Mouse (Mus musculus): ENCODE results near the gene Prpf31. TPM values are rescaled to one million over a fixed set of nuclear protein-coding genes. Genes with fewer than 3 reads are reported as not detected.
A peak's percentile ranks its signal among the peaks of the same experiment; 100 is the strongest.

The Prpf31 gene
- total and polyA plus RNA-seq, 2 experiments from 2014 or later: 58.6 to 66.0 TPM

- no peak for ATAC-seq (ENCODE audit: low FRiP score)
- 55% methylated on average over 9 of the region's 9 CpGs for WGBS
- TF ChIP-seq CTCF (IDR thresholded peaks at IDR 0.05): no peak
- no peak for DNase-seq (ENCODE audit: low spot score)
- H3K36me3 ChIP-seq (ENCODE audit: insufficient read depth, low read length): peaks cover 8% of the 10 kb centered on the region; the same call in 1 of the 2 replicates
- no peak within 1 kb of the TSS for H3K27ac ChIP-seq (ENCODE audit: low read depth, low read length)
- H3K4me2 ChIP-seq (ENCODE audit: low read depth, low read length, poor library complexity, severe bottlenecking): no peak within 1 kb of the TSS
- H3K9ac ChIP-seq (replicated peaks; ENCODE audit: low read length, poor library complexity, severe bottlenecking): no peak within 1 kb of the TSS
- no peaks in the 10 kb centered on the region for H3K9me3 ChIP-seq (ENCODE audit: low read length)
- no peaks in the 10 kb centered on the region for H3K27me3 ChIP-seq (ENCODE audit: insufficient read depth, low read length)
- no peak within 1 kb of the TSS for H3K4me3 ChIP-seq (ENCODE audit: low read depth, low read length)
- no peaks in the 10 kb centered on the region for H3K4me1 ChIP-seq (ENCODE audit: insufficient read depth, low read length)
These were observed 47.6 kb downstream of the Prpf31 start, which contains the start of gene Tmc4 for GRCm38 (mm10) chr7:3677342-3677741. Gene Tmc4 (minus strand): TSS chr7:3677553.

GRCm38 (mm10) chr7:3683908-3684550, 54.2 kb downstream of the Prpf31 start:
- no peaks in the 10 kb centered on the region for H3K27me3 ChIP-seq (ENCODE audit: insufficient read depth, low read length)
- peaks cover 12% of the 10 kb centered on the region; the same call in 1 of the 2 replicates for H3K4me1 ChIP-seq (ENCODE audit: insufficient read depth, low read length)
- H3K4me3 ChIP-seq (ENCODE audit: low read depth, low read length): no peak overlapping the region
- 0 out of 2 replicates have a peak overlapping the region, but pooled peaks have one; percentile 6 for H3K4me2 ChIP-seq (ENCODE audit: low read depth, low read length, poor library complexity, severe bottlenecking)
- H3K27ac ChIP-seq (ENCODE audit: low read depth, low read length): peak overlapping the region; percentile 74
- no peak for TF ChIP-seq CTCF (IDR thresholded peaks at IDR 0.05)
- no peaks in the 10 kb centered on the region for H3K9me3 ChIP-seq (ENCODE audit: low read length)
- ATAC-seq (ENCODE audit: low FRiP score) (peak; percentile 79), DNase-seq (ENCODE audit: low spot score) (peak; percentile 76)
- peak overlapping the region; percentile 8; the same call in 1 of the 2 replicates for H3K9ac ChIP-seq (replicated peaks; ENCODE audit: low read length, poor library complexity, severe bottlenecking)
- 44% methylated on average over 10 of the region's 10 CpGs for WGBS
- H3K36me3 ChIP-seq (ENCODE audit: insufficient read depth, low read length): peaks cover 24% of the 10 kb centered on the region

GRCm38 (mm10) chr7:3684698-3685097, 54.9 kb downstream of the Prpf31 start:
- DNase-seq (ENCODE audit: low spot score) (no peak), ATAC-seq (ENCODE audit: low FRiP score) (no peak; the same call in 1 of the 2 replicates)
- H3K9ac ChIP-seq (replicated peaks; ENCODE audit: low read length, poor library complexity, severe bottlenecking): no peak overlapping the region; the same call in 1 of the 2 replicates
- H3K27me3 ChIP-seq (ENCODE audit: insufficient read depth, low read length): no peaks in the 10 kb centered on the region
- no peaks in the 10 kb centered on the region for H3K9me3 ChIP-seq (ENCODE audit: low read length)
- H3K27ac ChIP-seq (ENCODE audit: low read depth, low read length): peak overlapping the region; percentile 74
- no peak overlapping the region for H3K4me3 ChIP-seq (ENCODE audit: low read depth, low read length)
- peaks cover 12% of the 10 kb centered on the region; the same call in 1 of the 2 replicates for H3K4me1 ChIP-seq (ENCODE audit: insufficient read depth, low read length)
- no peak for TF ChIP-seq CTCF (IDR thresholded peaks at IDR 0.05)
- H3K4me2 ChIP-seq (ENCODE audit: low read depth, low read length, poor library complexity, severe bottlenecking): no peak overlapping the region
- WGBS: 58% methylated on average over 8 of the region's 8 CpGs
- H3K36me3 ChIP-seq (ENCODE audit: insufficient read depth, low read length): peaks cover 20% of the 10 kb centered on the region

- H3K27me3 ChIP-seq (ENCODE audit: insufficient read depth, low read length): no peaks in the 10 kb centered on the region
- H3K36me3 ChIP-seq (ENCODE audit: insufficient read depth, low read length): peaks cover 20% of the 10 kb centered on the region
- peaks cover 12% of the 10 kb centered on the region; the same call in 1 of the 2 replicates for H3K4me1 ChIP-seq (ENCODE audit: insufficient read depth, low read length)
- DNase-seq (ENCODE audit: low spot score): no peak
- ATAC-seq (ENCODE audit: low FRiP score): no peak
- TF ChIP-seq CTCF (IDR thresholded peaks at IDR 0.05): no peak
- no peaks in the 10 kb centered on the region for H3K9me3 ChIP-seq (ENCODE audit: low read length)
- no peak overlapping the region for H3K4me2 ChIP-seq (ENCODE audit: low read depth, low read length, poor library complexity, severe bottlenecking)
- peak overlapping the region; percentile 74 for H3K27ac ChIP-seq (ENCODE audit: low read depth, low read length)
- 86% methylated on average over 31 of the region's 31 CpGs for WGBS
- no peak overlapping the region for H3K9ac ChIP-seq (replicated peaks; ENCODE audit: low read length, poor library complexity, severe bottlenecking)
- H3K4me3 ChIP-seq (ENCODE audit: low read depth, low read length): no peak overlapping the region
These were observed 55.8 kb downstream of the Prpf31 start for GRCm38 (mm10) chr7:3685400-3686187.

- Histone ChIP-seq H3K27me3 (ENCODE audit: insufficient read depth, low read length) (no peaks in the 10 kb centered on the region), H3K4me2 (ENCODE audit: low read depth, low read length, poor library complexity, severe bottlenecking) (peak overlapping the region; percentile 63), H3K9ac (replicated peaks; ENCODE audit: low read length, poor library complexity, severe bottlenecking) (peak overlapping the region; percentile 86), H3K4me3 (ENCODE audit: low read depth, low read length) (peak overlapping the region; percentile 72), H3K27ac (ENCODE audit: low read depth, low read length) (peak overlapping the region; percentile 96), H3K9me3 (ENCODE audit: low read length) (no peaks in the 10 kb centered on the region), H3K36me3 (ENCODE audit: insufficient read depth, low read length) (peaks cover 9% of the 10 kb centered on the region), H3K4me1 (ENCODE audit: insufficient read depth, low read length) (peaks cover 9% of the 10 kb centered on the region; the same call in 1 of the 2 replicates)
- no peak for TF ChIP-seq CTCF (IDR thresholded peaks at IDR 0.05)
- no peak for DNase-seq (ENCODE audit: low spot score)
- no peak for ATAC-seq (ENCODE audit: low FRiP score)
- 36% methylated on average over 3 of the region's 3 CpGs for WGBS
These were observed 62.1 kb downstream of the Prpf31 start for GRCm38 (mm10) chr7:3691919-3692318.

Small RNA genes lying within 50 kb of the gene (microRNA-seq; reads per million reads assigned to microRNA genes)
- not detected for gene Gm25100 (ENCODE audit: borderline number of aligned reads)
- gene Mir3572 (ENCODE audit: borderline number of aligned reads): 4.0 reads per million, percentile 6 among the genes with 10 or more reads in this experiment

Other genes with a start within 250 kb of the Prpf31 start
- 44.0 and 59.0 TPM in 2 replicates for gene Cacng8, start 239.3 kb upstream of the Prpf31 start, total RNA-seq (2014; rRNA removed)
- 20.8 and 21.4 TPM in 2 replicates for gene Cacng8, start 239.3 kb upstream of the Prpf31 start, polyA plus RNA-seq (2015; fragmentation: Nextera tagmentation; extraction: Ambion mirVana)
- gene Cacng6, start 205.8 kb upstream of the Prpf31 start, total RNA-seq (2014; rRNA removed): not detected in 2 replicates
- 0.20 TPM in 1 of 2 replicates, not detected in the other for gene Cacng6, start 205.8 kb upstream of the Prpf31 start, polyA plus RNA-seq (2015; fragmentation: Nextera tagmentation; extraction: Ambion mirVana)
- gene Tarm1, start 127.4 kb upstream of the Prpf31 start, total RNA-seq (2014; rRNA removed): not detected in 2 replicates
- not detected in 2 replicates for gene Tarm1, start 127.4 kb upstream of the Prpf31 start, polyA plus RNA-seq (2015; fragmentation: Nextera tagmentation; extraction: Ambion mirVana)
- gene Oscar, start 13.8 kb upstream of the Prpf31 start, total RNA-seq (2014; rRNA removed): 0.55 and 1.3 TPM in 2 replicates
- 0.63 and 0.77 TPM in 2 replicates for gene Oscar, start 13.8 kb upstream of the Prpf31 start, polyA plus RNA-seq (2015; fragmentation: Nextera tagmentation; extraction: Ambion mirVana)
- gene Ndufa3, start 12.6 kb upstream of the Prpf31 start, total RNA-seq (2014; rRNA removed): 340 and 373 TPM in 2 replicates
- 556 and 624 TPM in 2 replicates for gene Ndufa3, start 12.6 kb upstream of the Prpf31 start, polyA plus RNA-seq (2015; fragmentation: Nextera tagmentation; extraction: Ambion mirVana)
- 19.7 and 30.7 TPM in 2 replicates for gene Tfpt, start 56 bp upstream of the Prpf31 start, total RNA-seq (2014; rRNA removed)
- gene Tfpt, start 56 bp upstream of the Prpf31 start, polyA plus RNA-seq (2015; fragmentation: Nextera tagmentation; extraction: Ambion mirVana): 33.5 and 35.6 TPM in 2 replicates
- 15.1 and 23.3 TPM in 2 replicates for gene Cnot3, start 15.3 kb downstream of the Prpf31 start, total RNA-seq (2014; rRNA removed)
- gene Cnot3, start 15.3 kb downstream of the Prpf31 start, polyA plus RNA-seq (2015; fragmentation: Nextera tagmentation; extraction: Ambion mirVana): 27.1 and 32.6 TPM in 2 replicates
- 5.2 and 7.2 TPM in 2 replicates for gene Leng1, start 35.9 kb downstream of the Prpf31 start, total RNA-seq (2014; rRNA removed)
- 11.2 and 12.1 TPM in 2 replicates for gene Leng1, start 35.9 kb downstream of the Prpf31 start, polyA plus RNA-seq (2015; fragmentation: Nextera tagmentation; extraction: Ambion mirVana)
- 4.0 and 8.2 TPM in 2 replicates for gene Tmc4, start 47.6 kb downstream of the Prpf31 start, total RNA-seq (2014; rRNA removed)
- gene Tmc4, start 47.6 kb downstream of the Prpf31 start, polyA plus RNA-seq (2015; fragmentation: Nextera tagmentation; extraction: Ambion mirVana): 3.7 and 4.2 TPM in 2 replicates
- 329 and 396 TPM in 2 replicates for gene Tsen34, start 62.9 kb downstream of the Prpf31 start, total RNA-seq (2014; rRNA removed)
- gene Tsen34, start 62.9 kb downstream of the Prpf31 start, polyA plus RNA-seq (2015; fragmentation: Nextera tagmentation; extraction: Ambion mirVana): 260 and 263 TPM in 2 replicates
- 219 and 252 TPM in 2 replicates for gene Mboat7, start 63.5 kb downstream of the Prpf31 start, total RNA-seq (2014; rRNA removed)
- gene Mboat7, start 63.5 kb downstream of the Prpf31 start, polyA plus RNA-seq (2015; fragmentation: Nextera tagmentation; extraction: Ambion mirVana): 134 and 141 TPM in 2 replicates
- gene Rps9, start 74.0 kb downstream of the Prpf31 start, total RNA-seq (2014; rRNA removed): 733 and 742 TPM in 2 replicates
- gene Rps9, start 74.0 kb downstream of the Prpf31 start, polyA plus RNA-seq (2015; fragmentation: Nextera tagmentation; extraction: Ambion mirVana): 638 and 663 TPM in 2 replicates
- gene Pirb, start 90.4 kb downstream of the Prpf31 start, total RNA-seq (2014; rRNA removed): 0.28 and 0.93 TPM in 2 replicates
- gene Pirb, start 90.4 kb downstream of the Prpf31 start, polyA plus RNA-seq (2015; fragmentation: Nextera tagmentation; extraction: Ambion mirVana): 0.38 and 0.49 TPM in 2 replicates
- not detected in 2 replicates for gene Gm15448, start 195.7 kb downstream of the Prpf31 start, total RNA-seq (2014; rRNA removed)
- not detected in 2 replicates for gene Gm15448, start 195.7 kb downstream of the Prpf31 start, polyA plus RNA-seq (2015; fragmentation: Nextera tagmentation; extraction: Ambion mirVana)
- not detected in 2 replicates for gene Pira2, start 215.1 kb downstream of the Prpf31 start, total RNA-seq (2014; rRNA removed)
- gene Pira2, start 215.1 kb downstream of the Prpf31 start, polyA plus RNA-seq (2015; fragmentation: Nextera tagmentation; extraction: Ambion mirVana): not detected in 2 replicates